Mouse (Mus musculus): ENCODE data around the gene Ifna13.

GRCm38 (mm10) chr4:88655461-88655860, 11.2 kb upstream of the Ifna13 start:
- no peak for TF ChIP-seq CTCF (IDR thresholded peaks at IDR 0.05; ENCODE audit: low read depth, low read length)
- TF ChIP-seq POLR2A (IDR thresholded peaks at IDR 0.05; ENCODE audit: insufficient read depth, low read length), result no peak

Data from ES-Bruce4 (cell line).